Mouse (Mus musculus) neural tube, embryonic 14.5 days (tissue): ENCODE results near the gene Zfp750. TPM values are rescaled to one million over a fixed set of nuclear protein-coding genes. Genes with fewer than 3 reads are reported as not detected.

Experiments
- ATAC-seq: fragments of 200-750 bp; cut with Nextera tagmentation; 2 replicates; pipeline ENCODE4 v1.8.0; 2017; ENCODE audit warnings: low read depth, mild to moderate bottlenecking, moderate TSS enrichment, moderate library complexity
- H3K27ac ChIP-seq: fragments of 300-500 bp; sonication (generic); 2 replicates; pipeline ENCODE4 v1.5.1; 2014; ENCODE audit warnings: low read depth, mild to moderate bottlenecking, control low read depth, low read length, moderate library complexity, mixed read lengths
- H3K27me3 ChIP-seq: fragments of 300-500 bp; sonication (generic); 2 replicates; pipeline ENCODE4 v1.6.1; 2014; ENCODE audit warnings: low read length; ENCODE audit not compliant: control insufficient read depth, insufficient read depth
- H3K36me3 ChIP-seq: fragments of 300-500 bp; sonication (generic); 2 replicates; pipeline ENCODE4 v1.6.1; 2014; ENCODE audit warnings: low read length, mixed read lengths; ENCODE audit not compliant: control insufficient read depth, insufficient read depth
- H3K4me1 ChIP-seq: fragments of 300-500 bp; sonication (generic); 2 replicates; pipeline ENCODE4 v1.6.1; 2014; ENCODE audit warnings: low read length; ENCODE audit not compliant: control insufficient read depth, insufficient read depth
- H3K4me2 ChIP-seq: fragments of 300-500 bp; sonication (generic); 2 replicates; pipeline ENCODE4 v1.6.1; 2014; ENCODE audit warnings: mild to moderate bottlenecking, low read depth, low read length, control low read depth
- H3K4me3 ChIP-seq: fragments of 300-500 bp; sonication (generic); 2 replicates; pipeline ENCODE4 v1.5.1; 2014; ENCODE audit warnings: low read depth, low read length, control low read depth, mixed read lengths
- H3K9ac ChIP-seq: fragments of 300-500 bp; sonication (generic); replicated peaks from 2 replicates; pipeline ENCODE4 v1.6.1; 2014; ENCODE audit warnings: low read depth, mild to moderate bottlenecking, control low read depth, low read length, mixed read lengths
- H3K9me3 ChIP-seq: fragments of 300-500 bp; sonication (generic); 2 replicates; pipeline ENCODE4 v1.6.1; 2016; ENCODE audit warnings: low read length; ENCODE audit not compliant: control insufficient read depth
- WGBS: fragments of 180-500 bp; shearing (Covaris S2); extraction: QIAGEN DNeasy Blood & Tissue Kit; methylation state at CpG from one replicate; pipeline ENCODE4 v1.1.7; 2014; 5-methylcytosine and 5-hydroxymethylcytosine counted together
- polyA plus RNA-seq: library from polyadenylated mRNA; unstranded; fragments of >200 nt; fragmentation: Nextera tagmentation; extraction: Ambion mirVana; gene quantifications from 2 replicates; pipeline ENCODE4 v1.2.1, GENCODE M21; 2014

Zfp750 gene
- polyA plus RNA-seq, 1 experiment from 2014 or later, result 0.32 TPM

DNA sequence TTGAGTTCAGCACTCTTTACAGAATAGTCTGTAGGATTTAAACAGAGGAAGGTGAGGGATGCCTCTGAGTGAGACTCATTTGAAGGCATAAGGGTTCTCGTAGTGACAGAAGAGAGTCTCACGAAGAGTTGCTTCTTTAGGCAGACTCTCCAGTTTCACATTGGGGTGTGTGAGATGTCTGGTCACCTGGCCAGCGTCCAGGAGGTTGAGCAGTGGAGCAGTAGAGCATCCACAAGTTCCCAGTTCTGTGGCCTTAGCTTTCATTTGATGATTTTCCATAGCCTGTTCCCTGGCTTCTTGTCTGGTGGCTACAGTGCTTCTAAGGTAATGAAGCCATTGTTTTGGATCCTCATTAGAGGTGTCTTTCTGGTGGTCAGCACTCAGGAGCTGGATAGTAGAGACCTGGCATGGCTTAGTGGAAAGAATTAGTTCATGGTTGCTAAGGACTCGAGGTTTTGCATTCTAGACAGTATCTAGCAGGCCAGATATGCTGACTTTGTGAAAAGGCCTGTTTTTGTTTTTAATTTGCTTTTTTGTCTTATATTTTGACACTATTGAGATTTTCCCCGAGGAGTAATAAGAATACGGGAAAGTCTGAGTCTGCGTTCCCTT, 33.8 kb upstream of the Zfp750 start:
- 86% methylated on average over 7 of the region's 7 CpGs for WGBS
- H3K27ac ChIP-seq, result no peak overlapping the region

DNA sequence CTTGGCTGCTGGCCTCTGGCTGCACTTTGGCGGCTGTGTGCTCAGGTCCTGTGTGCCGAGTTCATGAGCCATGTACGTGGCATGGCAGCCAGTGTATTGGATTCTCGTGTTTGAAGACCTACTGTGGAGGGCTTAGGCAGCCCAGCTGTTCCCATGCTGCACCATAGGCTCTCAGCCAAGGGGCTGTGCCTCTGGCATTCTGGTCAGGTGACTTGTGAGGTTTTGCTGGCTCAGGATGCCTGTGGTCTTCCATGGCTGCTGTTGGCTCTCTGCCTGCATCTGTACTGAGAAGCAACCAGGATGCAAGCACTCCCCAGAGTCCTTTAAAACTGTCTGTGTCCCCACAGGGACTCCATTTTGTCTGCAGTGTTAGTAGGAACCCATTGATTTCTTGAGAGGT, 33.0 kb upstream of the Zfp750 start:
- Histone ChIP-seq H3K4me3 (no peak overlapping the region), H3K9me3 (no peaks in the 10 kb centered on the region), H3K4me1 (peaks cover 28% of the 10 kb centered on the region), H3K27ac (no peak overlapping the region; the same call in 1 of the 2 replicates), H3K36me3 (no peaks in the 10 kb centered on the region), H3K27me3 (no peaks in the 10 kb centered on the region), H3K9ac (no peak overlapping the region), H3K4me2 (no peak overlapping the region)
- ATAC-seq, result peak; percentile 60
- 52% methylated on average over 4 of the region's 4 CpGs for WGBS

More for the DNA sequence above, 33.8 kb upstream of the Zfp750 start:
- H3K36me3 ChIP-seq, result no peaks in the 10 kb centered on the region
- no peak overlapping the region for H3K4me3 ChIP-seq
- peaks cover 28% of the 10 kb centered on the region for H3K4me1 ChIP-seq
- H3K9ac ChIP-seq, result no peak overlapping the region
- no peak for ATAC-seq
- no peak overlapping the region for H3K4me2 ChIP-seq
- H3K9me3 ChIP-seq, result no peaks in the 10 kb centered on the region
- H3K27me3 ChIP-seq, result no peaks in the 10 kb centered on the region

DNA sequence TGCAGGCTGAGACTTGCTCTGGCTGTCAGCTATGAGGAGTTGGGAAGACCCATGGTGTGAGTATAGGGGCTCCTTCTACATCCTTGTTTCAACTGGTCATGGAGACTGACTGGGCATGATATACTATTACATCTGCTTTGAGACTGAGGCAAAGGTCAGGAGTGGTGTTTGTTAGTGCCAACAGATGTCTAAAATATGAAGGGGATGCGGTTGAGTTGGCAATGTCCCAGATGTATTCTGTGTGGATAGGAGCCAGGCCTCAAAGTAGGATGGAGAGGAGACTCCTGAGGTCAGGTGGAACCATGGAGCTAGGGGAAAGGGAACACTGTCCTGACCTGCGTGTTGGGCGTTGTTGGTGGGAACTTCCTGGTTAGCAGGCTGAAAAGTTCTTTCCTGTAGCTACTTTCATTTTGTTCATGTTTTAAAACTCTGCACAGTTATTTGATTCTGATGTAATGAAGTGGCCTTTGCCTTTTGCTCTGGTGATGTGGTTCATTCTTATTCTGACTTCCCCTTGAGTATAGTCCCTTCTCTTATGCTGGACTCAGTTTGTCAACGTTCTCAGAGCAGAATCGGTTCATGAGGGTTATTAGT, 32.2 kb upstream of the Zfp750 start:
- Histone ChIP-seq H3K4me1 (peaks cover 28% of the 10 kb centered on the region), H3K4me2 (no peak overlapping the region), H3K9ac (no peak overlapping the region), H3K27me3 (no peaks in the 10 kb centered on the region), H3K36me3 (no peaks in the 10 kb centered on the region), H3K27ac (no peak overlapping the region), H3K9me3 (no peaks in the 10 kb centered on the region), H3K4me3 (no peak overlapping the region)
- ATAC-seq, result no peak
- 88% methylated on average over 5 of the region's 5 CpGs for WGBS

DNA sequence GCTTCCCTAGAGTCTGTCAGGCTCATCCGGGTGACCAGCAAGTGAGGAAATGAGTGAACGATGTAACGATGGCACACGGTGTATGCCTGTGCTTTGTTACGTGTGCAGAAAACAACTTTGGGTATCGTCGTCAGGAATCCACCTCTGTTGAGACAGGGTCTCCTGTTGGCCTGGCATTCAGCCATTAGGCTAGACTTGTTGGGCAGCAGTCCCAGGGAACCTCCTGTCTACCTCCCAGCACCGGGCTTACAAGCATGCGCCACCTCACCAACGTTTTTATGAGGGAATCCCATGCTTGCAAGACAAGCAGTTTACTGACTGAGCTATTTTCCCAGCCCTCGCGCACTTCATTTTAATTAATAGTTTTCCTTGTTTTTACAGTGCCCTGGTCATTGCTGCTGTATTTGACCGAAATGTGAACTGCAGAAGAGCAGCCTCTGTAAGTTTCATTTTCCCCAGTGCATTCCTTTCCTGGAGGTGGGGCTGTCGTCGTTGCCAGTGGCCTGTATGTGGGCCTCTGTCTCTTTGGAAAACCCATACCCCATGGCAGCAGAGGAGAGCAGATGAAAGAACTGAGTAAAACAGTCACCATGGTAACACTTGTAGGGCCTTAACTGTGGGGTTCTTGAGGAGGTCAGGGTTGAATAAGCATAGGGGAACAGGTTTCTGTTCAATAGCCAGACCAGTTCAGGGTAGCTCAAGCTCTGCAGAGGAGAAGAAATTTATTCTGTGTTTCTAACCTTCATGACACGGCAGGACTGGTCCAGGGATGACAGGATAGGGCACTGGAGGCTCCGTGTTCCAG, 30.9 kb upstream of the Zfp750 start:
- H3K9me3 ChIP-seq, result no peaks in the 10 kb centered on the region
- H3K4me3 ChIP-seq, result no peak overlapping the region
- no peak overlapping the region for H3K9ac ChIP-seq
- 0 out of 2 replicates have a peak overlapping the region, but pooled peaks have one; percentile 16 for H3K27ac ChIP-seq
- no peak overlapping the region for H3K4me2 ChIP-seq
- ATAC-seq, result peak; percentile 71
- WGBS, result 34% methylated on average over 17 of the region's 17 CpGs
- peaks cover 28% of the 10 kb centered on the region for H3K4me1 ChIP-seq
- no peaks in the 10 kb centered on the region for H3K27me3 ChIP-seq
- no peaks in the 10 kb centered on the region for H3K36me3 ChIP-seq

DNA sequence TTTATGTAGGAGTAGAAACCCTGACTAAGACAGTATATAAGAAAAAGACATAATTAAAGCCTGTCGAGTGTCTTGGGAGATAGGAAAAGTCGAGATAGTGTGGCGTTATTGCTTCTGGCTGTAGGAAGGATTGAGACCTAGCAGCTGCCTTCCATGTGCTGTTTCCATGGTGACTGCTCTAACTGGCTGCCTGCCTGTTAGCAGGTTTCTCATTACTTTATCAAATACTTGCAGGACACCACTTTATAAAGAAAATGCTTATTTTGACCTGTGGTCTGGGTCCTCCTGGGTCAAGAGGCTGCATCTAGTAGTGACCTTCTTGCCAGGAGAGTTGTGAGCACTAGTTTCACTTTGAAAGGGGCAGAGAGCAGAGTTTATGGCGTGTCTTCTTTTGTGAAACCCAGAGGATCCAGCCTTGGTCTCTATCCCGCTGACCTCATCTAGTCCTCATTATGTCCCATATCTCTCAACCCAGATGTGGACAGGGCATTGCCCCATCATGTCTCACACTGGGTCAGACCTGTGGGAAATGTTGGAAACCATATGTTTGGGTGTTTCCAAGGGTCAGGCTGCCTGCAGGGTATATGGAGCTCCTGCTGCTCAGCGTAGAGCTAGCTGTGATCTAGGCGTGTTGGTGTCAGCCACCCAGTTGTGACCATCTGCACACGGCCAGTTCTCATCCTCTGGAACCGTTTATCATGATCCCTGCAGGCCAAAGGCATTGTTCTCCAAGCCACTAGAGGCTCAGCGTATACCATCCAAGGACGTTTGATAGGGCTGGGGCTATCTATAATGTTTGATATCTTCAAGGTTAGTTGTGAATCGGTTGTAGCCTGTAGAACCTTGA, 30.1 kb upstream of the Zfp750 start:
- Histone ChIP-seq H3K4me3 (no peak overlapping the region), H3K36me3 (no peaks in the 10 kb centered on the region), H3K27ac (no peak overlapping the region; the same call in 1 of the 2 replicates), H3K27me3 (no peaks in the 10 kb centered on the region), H3K4me2 (no peak overlapping the region), H3K4me1 (peaks cover 28% of the 10 kb centered on the region), H3K9ac (no peak overlapping the region), H3K9me3 (no peaks in the 10 kb centered on the region)
- ATAC-seq, result 0 out of 2 replicates have a peak, but pooled peaks have one; percentile 4
- 38% methylated on average over 12 of the region's 12 CpGs for WGBS

DNA sequence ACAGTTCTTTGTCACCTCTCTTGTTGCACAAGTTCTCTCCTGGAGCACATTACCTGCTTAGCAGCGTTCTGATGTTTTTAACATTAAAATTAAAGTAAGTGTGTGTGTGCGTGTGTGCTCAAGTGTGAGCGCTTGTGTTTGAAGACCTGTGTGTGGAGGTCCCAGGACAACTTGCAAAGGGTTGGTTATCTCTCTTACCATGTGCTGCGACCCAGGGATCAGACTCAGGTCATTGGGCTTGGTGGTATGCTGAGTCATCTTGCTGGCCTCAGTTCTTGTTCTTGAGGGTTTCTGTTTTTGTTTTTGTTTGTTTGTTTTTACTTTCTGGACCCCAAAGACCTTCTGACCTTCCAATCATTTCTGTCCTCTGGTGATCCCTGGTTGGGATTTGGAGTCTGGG, 28.8 kb upstream of the Zfp750 start:
- H3K4me3 ChIP-seq, result no peak overlapping the region
- H3K36me3 ChIP-seq, result no peaks in the 10 kb centered on the region
- peaks cover 27% of the 10 kb centered on the region for H3K4me1 ChIP-seq
- H3K27me3 ChIP-seq, result no peaks in the 10 kb centered on the region
- no peak overlapping the region for H3K27ac ChIP-seq
- H3K4me2 ChIP-seq, result no peak overlapping the region
- H3K9me3 ChIP-seq, result no peaks in the 10 kb centered on the region
- ATAC-seq, result no peak
- 95% methylated on average over 4 of the region's 4 CpGs for WGBS
- H3K9ac ChIP-seq, result no peak overlapping the region

DNA sequence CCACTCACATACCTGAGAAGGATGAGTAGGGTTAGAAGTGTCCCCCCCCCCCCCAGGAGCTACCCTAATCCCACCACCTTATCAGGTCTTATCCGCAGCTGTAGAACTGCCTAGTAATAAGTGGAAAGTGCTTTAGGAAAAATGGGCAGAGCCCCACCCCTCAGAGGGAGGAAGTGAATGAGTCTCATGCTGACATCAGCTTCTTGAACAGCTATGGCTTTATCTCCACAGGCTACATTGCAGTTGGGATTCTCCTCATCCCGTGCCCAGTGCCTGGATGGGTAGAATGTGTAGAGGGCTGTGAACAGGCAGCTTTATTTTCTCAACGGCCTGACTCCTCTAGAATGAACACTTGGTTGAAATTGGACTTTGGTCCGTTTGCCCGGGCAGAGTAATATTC, 28.1 kb upstream of the Zfp750 start:
- Histone ChIP-seq H3K9me3 (no peaks in the 10 kb centered on the region), H3K4me3 (no peak overlapping the region), H3K36me3 (no peaks in the 10 kb centered on the region), H3K27me3 (no peaks in the 10 kb centered on the region), H3K27ac (no peak overlapping the region), H3K9ac (no peak overlapping the region), H3K4me1 (peaks cover 24% of the 10 kb centered on the region), H3K4me2 (no peak overlapping the region)
- ATAC-seq, result no peak
- 90% methylated on average over 5 of the region's 5 CpGs for WGBS

DNA sequence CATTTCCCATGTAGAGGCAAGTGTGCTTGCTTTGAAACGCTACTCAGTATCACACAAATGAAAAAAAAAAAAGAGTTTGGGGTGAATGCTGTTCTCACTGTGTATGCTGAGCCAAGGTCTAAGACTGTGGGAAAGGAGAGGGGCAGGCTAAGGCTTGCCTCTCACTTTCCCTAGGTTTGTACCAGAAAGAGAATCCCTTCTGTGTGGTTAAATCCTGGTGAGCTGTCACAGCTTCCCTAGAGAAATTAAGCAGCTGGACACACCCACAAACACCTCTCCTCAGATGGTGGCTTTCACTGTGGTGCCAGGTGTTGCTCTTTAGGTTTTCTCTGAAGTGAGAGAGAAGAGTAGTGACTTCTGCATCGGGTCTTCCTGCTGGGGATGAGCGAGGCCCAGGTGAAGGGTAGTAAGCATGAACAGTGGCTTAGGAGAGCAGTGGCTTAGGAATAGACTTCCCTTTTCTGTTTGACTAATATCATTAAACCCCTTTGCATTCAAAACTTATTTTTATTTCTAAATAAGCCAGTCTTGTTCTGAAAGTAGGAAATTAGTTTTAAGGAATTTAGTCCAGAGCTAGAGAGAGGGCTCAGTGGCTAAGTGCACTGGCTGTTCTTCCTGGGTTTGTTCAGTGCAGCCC, 26.4 kb upstream of the Zfp750 start:
- ATAC-seq, result no peak
- no peaks in the 10 kb centered on the region for H3K9me3 ChIP-seq

More for the DNA sequence above, 26.4 kb upstream of the Zfp750 start:
- Histone ChIP-seq H3K27ac (no peak overlapping the region), H3K27me3 (no peaks in the 10 kb centered on the region), H3K4me2 (no peak overlapping the region), H3K36me3 (no peaks in the 10 kb centered on the region), H3K4me1 (peaks cover 16% of the 10 kb centered on the region), H3K4me3 (no peak overlapping the region), H3K9ac (no peak overlapping the region)
- 96% methylated on average over 3 of the region's 3 CpGs for WGBS
